Mouse (Mus musculus): ENCODE data around the gene Abat. TPM values are rescaled to one million over a fixed set of nuclear protein-coding genes. Genes with fewer than 3 reads are reported as not detected.

Gene Abat
- total RNA-seq, 1 experiment from 2014 or later = 61.8 TPM

- DNase-seq = no peak
Observed at GRCm38 (mm10) chr16:8574316-8574715, 61.1 kb downstream of the Abat start.

- DNase-seq = no peak
Observed at GRCm38 (mm10) chr16:8576111-8576510, 62.9 kb downstream of the Abat start.

GRCm38 (mm10) chr16:8576901-8577300 is 63.7 kb downstream of the Abat start:
- no peak for DNase-seq

GRCm38 (mm10) chr16:8578326-8578725 is 65.1 kb downstream of the Abat start:
- DNase-seq = no peak

GRCm38 (mm10) chr16:8579546-8579945 is 66.3 kb downstream of the Abat start:
- DNase-seq = no peak

- no peak for DNase-seq
Observed at GRCm38 (mm10) chr16:8581661-8582239, 68.5 kb downstream of the Abat start.

- no peak for DNase-seq
Observed at GRCm38 (mm10) chr16:8582579-8583295, 69.5 kb downstream of the Abat start.

GRCm38 (mm10) chr16:8584248-8584647 is 71.0 kb downstream of the Abat start:
- no peak for DNase-seq

- no peak for DNase-seq
Observed at GRCm38 (mm10) chr16:8585056-8585455, 71.8 kb downstream of the Abat start.

GRCm38 (mm10) chr16:8595411-8595810 is 82.2 kb downstream of the Abat start:
- DNase-seq = no peak

GRCm38 (mm10) chr16:8596336-8596735 is 83.1 kb downstream of the Abat start:
- no peak for DNase-seq

- no peak for DNase-seq
Observed at GRCm38 (mm10) chr16:8597516-8597915, 84.3 kb downstream of the Abat start.

GRCm38 (mm10) chr16:8603789-8604188 is 90.6 kb downstream of the Abat start:
- no peak for DNase-seq

- DNase-seq = no peak
Observed at GRCm38 (mm10) chr16:8610397-8610796, 97.2 kb downstream of the Abat start.

GRCm38 (mm10) chr16:8612214-8613005 is 99.2 kb downstream of the Abat start:
- DNase-seq = no peak

GRCm38 (mm10) chr16:8613039-8613438 is 99.8 kb downstream of the Abat start:
- no peak for DNase-seq

GRCm38 (mm10) chr16:8613447-8613846 is 100.2 kb downstream of the Abat start:
- DNase-seq = no peak

GRCm38 (mm10) chr16:8619659-8620314 is 106.6 kb downstream of the Abat start:
- DNase-seq = no peak

- DNase-seq = no peak
Observed at GRCm38 (mm10) chr16:8620315-8621115, 107.3 kb downstream of the Abat start.

- DNase-seq = no peak
Observed at GRCm38 (mm10) chr16:8630419-8630818, 117.2 kb downstream of the Abat start.

GRCm38 (mm10) chr16:8631428-8631827 is 118.2 kb downstream of the Abat start:
- no peak for DNase-seq

GRCm38 (mm10) chr16:8636867-8637216 is 123.6 kb downstream of the Abat start:
- peak; percentile 13 for DNase-seq

All from adrenal gland, postnatal 25 days (tissue).